Mouse (Mus musculus): ENCODE measurements around the gene Trpc6. TPM values are rescaled to one million over a fixed set of nuclear protein-coding genes. Genes with fewer than 3 reads are reported as not detected.

The Trpc6 gene
- 1.4 and 1.6 TPM in 2 replicates for polyA plus RNA-seq (2015; fragmentation: Nextera tagmentation; extraction: Ambion mirVana)

- no peaks in the 10 kb centered on the region for H3K4me1 ChIP-seq (replicated peaks)
- H3K27ac ChIP-seq (replicated peaks) = no peak within 1 kb of the TSS
- H3K27me3 ChIP-seq = peaks cover 15% of the 10 kb centered on the region
- no peaks in the 10 kb centered on the region for H3K9me3 ChIP-seq (replicated peaks)
- H3K36me3 ChIP-seq (replicated peaks) = no peaks in the 10 kb centered on the region
- H3K4me3 ChIP-seq (replicated peaks) = peak within 1 kb of the TSS; percentile 22
- no peak for ATAC-seq (ENCODE audit: insufficient read depth)
- 2% methylated on average over 44 of the region's 44 CpGs for WGBS (ENCODE audit: insufficient replicate concordance)
- no peak within 1 kb of the TSS for H3K9ac ChIP-seq
- peak within 1 kb of the TSS; percentile 49 for H3K4me2 ChIP-seq
Observed at GRCm38 (mm10) chr9:8544041-8544794, at the start of gene Trpc6. Gene Trpc6 (plus strand): TSS chr9:8544142.

DNA sequence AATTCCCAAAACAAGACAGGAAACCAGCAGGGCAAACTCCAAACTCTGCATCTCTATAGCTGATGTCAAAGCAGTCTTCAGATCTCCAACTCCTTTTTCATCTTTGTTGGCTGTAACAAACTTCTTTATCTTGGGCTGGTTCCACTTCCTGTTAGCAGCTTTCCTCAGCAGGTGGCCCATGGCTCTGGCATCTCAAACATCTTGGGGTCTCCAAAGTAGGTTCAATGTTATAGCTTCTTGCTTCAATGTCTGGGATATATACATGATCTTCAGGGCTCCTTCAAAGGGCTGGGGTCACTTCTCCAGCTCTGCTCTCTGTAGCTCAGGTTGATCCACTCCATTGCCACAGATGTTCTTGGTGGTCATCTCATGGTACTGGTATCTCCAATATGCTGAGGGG lies 23.0 kb upstream of the Trpc6 start:
- Histone ChIP-seq H3K4me2 (no peak overlapping the region), H3K4me3 (replicated peaks) (no peak overlapping the region), H3K36me3 (replicated peaks) (no peaks in the 10 kb centered on the region), H3K27me3 (no peaks in the 10 kb centered on the region), H3K27ac (replicated peaks) (no peak overlapping the region), H3K4me1 (replicated peaks) (no peaks in the 10 kb centered on the region), H3K9me3 (replicated peaks) (no peaks in the 10 kb centered on the region), H3K9ac (no peak overlapping the region)
- no peak for ATAC-seq (ENCODE audit: insufficient read depth)

DNA sequence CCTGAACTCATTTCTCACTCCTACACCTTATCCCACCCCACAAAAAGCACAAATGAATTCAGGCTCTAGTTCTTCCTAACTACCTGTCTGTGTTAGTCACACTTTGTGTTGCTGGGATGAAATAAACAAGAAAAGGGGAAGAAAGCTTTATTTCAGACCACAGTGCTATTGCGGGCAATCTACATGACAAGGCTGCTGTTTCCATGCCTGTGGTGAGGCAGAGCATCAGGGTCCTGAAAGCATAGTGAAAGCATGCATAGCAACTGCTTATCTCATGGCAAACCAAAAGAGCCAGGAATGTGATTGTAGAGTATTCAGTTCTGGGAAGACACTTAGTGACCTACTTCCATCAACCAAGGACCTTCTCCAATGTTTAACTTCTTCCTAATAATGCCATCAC lies 10.3 kb upstream of the Trpc6 start:
- H3K4me1 ChIP-seq (replicated peaks) = no peaks in the 10 kb centered on the region
- H3K9ac ChIP-seq = no peak overlapping the region
- no peaks in the 10 kb centered on the region for H3K9me3 ChIP-seq (replicated peaks)
- H3K27me3 ChIP-seq = no peaks in the 10 kb centered on the region
- H3K4me3 ChIP-seq (replicated peaks) = no peak overlapping the region
- no peak overlapping the region for H3K4me2 ChIP-seq
- no peaks in the 10 kb centered on the region for H3K36me3 ChIP-seq (replicated peaks)
- no peak for ATAC-seq (ENCODE audit: insufficient read depth)
- H3K27ac ChIP-seq (replicated peaks) = no peak overlapping the region
- WGBS (ENCODE audit: insufficient replicate concordance) = 62% methylated on average over 1 of the region's 1 CpGs

- no peak for ATAC-seq (ENCODE audit: insufficient read depth)
- Histone ChIP-seq H3K4me3 (replicated peaks) (no peak overlapping the region), H3K27ac (replicated peaks) (no peak overlapping the region), H3K36me3 (replicated peaks) (no peaks in the 10 kb centered on the region), H3K9me3 (replicated peaks) (no peaks in the 10 kb centered on the region), H3K9ac (no peak overlapping the region), H3K27me3 (peaks cover 15% of the 10 kb centered on the region), H3K4me2 (no peak overlapping the region), H3K4me1 (replicated peaks) (no peaks in the 10 kb centered on the region)
- 24% methylated on average over 2 of the region's 2 CpGs for WGBS (ENCODE audit: insufficient replicate concordance)
Observed at GRCm38 (mm10) chr9:8545236-8545635, 1.3 kb downstream of the Trpc6 start.

DNA sequence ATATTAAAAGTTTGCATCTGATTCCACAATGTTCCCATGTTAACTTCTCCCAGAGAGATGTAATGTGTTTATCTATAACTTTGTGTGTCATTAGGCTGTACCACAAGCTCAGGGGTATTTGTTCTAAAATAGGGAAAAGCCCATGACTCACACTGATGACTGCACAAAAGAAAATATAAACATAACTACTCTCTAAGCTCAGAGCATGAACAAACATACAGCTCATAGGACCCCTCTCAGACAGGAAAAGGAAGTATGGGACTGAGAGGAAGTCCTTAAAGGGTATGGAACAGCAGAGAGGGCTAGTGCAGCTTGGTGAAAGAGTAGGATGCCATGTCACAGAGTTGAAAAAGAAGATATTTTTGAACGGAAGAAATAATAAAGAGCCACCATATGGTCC lies 14.6 kb downstream of the Trpc6 start:
- WGBS (ENCODE audit: insufficient replicate concordance) = 26% methylated on average over 1 of the region's 1 CpGs
- Histone ChIP-seq H3K27me3 (no peaks in the 10 kb centered on the region), H3K4me3 (replicated peaks) (no peak overlapping the region), H3K9me3 (replicated peaks) (no peaks in the 10 kb centered on the region), H3K36me3 (replicated peaks) (no peaks in the 10 kb centered on the region), H3K27ac (replicated peaks) (no peak overlapping the region), H3K4me2 (no peak overlapping the region), H3K4me1 (replicated peaks) (no peaks in the 10 kb centered on the region), H3K9ac (no peak overlapping the region)
- ATAC-seq (ENCODE audit: insufficient read depth) = no peak

DNA sequence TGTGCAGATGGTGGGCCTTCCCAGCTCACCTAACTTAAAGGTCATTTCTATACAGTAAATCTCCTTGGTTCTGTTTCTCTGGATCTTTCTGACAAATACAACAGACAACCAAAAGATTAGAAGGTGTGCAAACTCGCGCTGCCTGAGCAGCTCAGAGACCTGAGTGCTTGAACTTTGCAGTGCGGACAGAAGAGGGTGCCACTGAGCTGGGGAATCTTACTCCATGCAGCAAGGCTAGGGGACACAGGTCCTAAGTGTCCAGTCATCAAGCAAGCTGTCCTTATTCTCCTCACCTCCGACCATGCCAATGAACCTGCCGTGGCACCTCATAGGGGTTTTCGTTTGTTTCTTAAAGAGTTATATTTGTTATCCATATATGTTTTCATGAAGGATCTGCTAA lies 48.7 kb downstream of the Trpc6 start:
- no peak overlapping the region for H3K9ac ChIP-seq
- H3K36me3 ChIP-seq (replicated peaks) = no peaks in the 10 kb centered on the region
- H3K4me1 ChIP-seq (replicated peaks) = no peaks in the 10 kb centered on the region
- no peak overlapping the region for H3K4me2 ChIP-seq
- ATAC-seq (ENCODE audit: insufficient read depth) = no peak
- H3K27ac ChIP-seq (replicated peaks) = no peak overlapping the region
- no peaks in the 10 kb centered on the region for H3K9me3 ChIP-seq (replicated peaks)
- WGBS (ENCODE audit: insufficient replicate concordance) = 50% methylated on average over 6 of the region's 6 CpGs
- no peaks in the 10 kb centered on the region for H3K27me3 ChIP-seq
- H3K4me3 ChIP-seq (replicated peaks) = no peak overlapping the region

- H3K9ac ChIP-seq = no peak overlapping the region
- no peaks in the 10 kb centered on the region for H3K9me3 ChIP-seq (replicated peaks)
- WGBS (ENCODE audit: insufficient replicate concordance) = 22% methylated on average over 1 of the region's 1 CpGs
- no peaks in the 10 kb centered on the region for H3K27me3 ChIP-seq
- H3K4me2 ChIP-seq = no peak overlapping the region
- no peaks in the 10 kb centered on the region for H3K36me3 ChIP-seq (replicated peaks)
- H3K4me3 ChIP-seq (replicated peaks) = no peak overlapping the region
- ATAC-seq (ENCODE audit: insufficient read depth) = no peak
- H3K4me1 ChIP-seq (replicated peaks) = no peaks in the 10 kb centered on the region
- no peak overlapping the region for H3K27ac ChIP-seq (replicated peaks)
Observed at GRCm38 (mm10) chr9:8597089-8597488, 53.1 kb downstream of the Trpc6 start.

DNA sequence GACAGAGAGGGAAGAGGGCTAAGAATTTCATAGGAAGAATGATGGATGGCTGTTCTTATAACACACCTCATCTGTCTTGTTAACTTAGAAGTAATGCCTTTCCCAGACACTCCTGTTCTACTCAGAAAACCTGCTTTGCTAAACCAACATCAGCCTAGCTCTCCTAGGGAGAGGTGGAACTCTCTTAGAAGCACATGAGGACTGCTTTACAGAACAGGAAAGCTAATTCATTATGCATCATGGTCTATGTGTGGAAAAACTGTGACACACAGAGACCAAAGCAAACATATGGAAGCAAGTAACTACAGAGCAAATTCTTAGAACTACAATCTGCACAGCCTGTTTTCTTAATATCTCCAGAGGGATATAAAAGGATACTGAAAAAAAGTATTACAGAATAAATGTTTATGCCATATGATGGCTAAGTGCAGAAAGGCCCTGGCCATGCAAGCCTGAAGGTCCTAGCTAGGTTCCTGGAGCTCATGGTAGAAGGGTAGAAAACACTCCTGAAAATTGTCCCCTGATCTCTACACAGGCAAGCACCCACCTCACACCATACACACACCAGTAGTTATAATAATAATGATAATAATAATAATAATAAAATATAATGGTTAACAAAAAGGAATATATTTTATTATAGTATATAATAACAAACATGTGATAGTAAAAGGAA lies 63.0 kb downstream of the Trpc6 start:
- no peak overlapping the region for H3K4me3 ChIP-seq (replicated peaks)
- H3K27ac ChIP-seq (replicated peaks) = no peak overlapping the region
- H3K9ac ChIP-seq = no peak overlapping the region
- no peaks in the 10 kb centered on the region for H3K36me3 ChIP-seq (replicated peaks)
- no peaks in the 10 kb centered on the region for H3K27me3 ChIP-seq
- no peak overlapping the region for H3K4me2 ChIP-seq
- ATAC-seq (ENCODE audit: insufficient read depth) = no peak
- no peaks in the 10 kb centered on the region for H3K4me1 ChIP-seq (replicated peaks)
- no peaks in the 10 kb centered on the region for H3K9me3 ChIP-seq (replicated peaks)

DNA sequence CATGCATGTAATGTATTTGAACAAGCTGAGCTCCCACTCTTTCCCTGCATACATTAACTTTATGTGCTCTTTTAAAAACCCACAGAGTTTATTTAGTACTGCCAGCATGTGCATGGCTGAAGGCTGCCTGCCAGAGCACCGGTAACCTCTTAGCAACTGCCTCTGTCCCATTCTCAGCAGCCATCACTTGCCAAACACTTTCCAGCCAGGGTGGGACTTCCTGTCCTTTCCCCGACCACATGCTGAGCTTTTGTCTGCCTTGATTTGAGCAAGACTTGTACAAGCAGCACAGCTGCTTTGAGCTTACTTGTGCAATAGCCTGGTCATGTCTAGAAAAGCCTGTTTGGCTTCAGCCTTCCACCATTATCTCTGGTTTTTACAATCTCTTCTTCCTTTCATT lies 90.4 kb downstream of the Trpc6 start:
- no peak overlapping the region for H3K27ac ChIP-seq (replicated peaks)
- no peaks in the 10 kb centered on the region for H3K9me3 ChIP-seq (replicated peaks)
- no peak overlapping the region for H3K9ac ChIP-seq
- 44% methylated on average over 2 of the region's 2 CpGs for WGBS (ENCODE audit: insufficient replicate concordance)
- no peak for ATAC-seq (ENCODE audit: insufficient read depth)
- H3K27me3 ChIP-seq = no peaks in the 10 kb centered on the region
- H3K4me1 ChIP-seq (replicated peaks) = no peaks in the 10 kb centered on the region
- H3K36me3 ChIP-seq (replicated peaks) = no peaks in the 10 kb centered on the region
- H3K4me3 ChIP-seq (replicated peaks) = no peak overlapping the region
- no peak overlapping the region for H3K4me2 ChIP-seq

DNA sequence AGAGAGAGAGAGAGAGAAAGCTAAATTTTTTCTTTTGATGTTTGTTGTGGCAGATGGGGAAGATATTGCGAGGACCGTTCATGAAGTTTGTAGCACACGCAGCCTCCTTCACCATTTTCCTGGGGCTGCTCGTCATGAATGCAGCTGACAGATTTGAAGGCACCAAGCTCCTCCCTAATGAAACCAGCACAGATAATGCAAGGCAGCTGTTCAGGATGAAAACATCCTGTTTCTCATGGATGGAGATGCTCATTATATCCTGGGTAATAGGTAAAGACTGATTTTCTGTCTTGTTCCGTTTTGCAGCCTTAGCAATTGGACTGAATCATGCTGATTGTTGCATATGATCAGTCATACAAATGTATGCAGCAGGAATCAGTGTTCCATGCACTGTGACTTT lies 99.5 kb downstream of the Trpc6 start:
- no peak for ATAC-seq (ENCODE audit: insufficient read depth)

DNA sequence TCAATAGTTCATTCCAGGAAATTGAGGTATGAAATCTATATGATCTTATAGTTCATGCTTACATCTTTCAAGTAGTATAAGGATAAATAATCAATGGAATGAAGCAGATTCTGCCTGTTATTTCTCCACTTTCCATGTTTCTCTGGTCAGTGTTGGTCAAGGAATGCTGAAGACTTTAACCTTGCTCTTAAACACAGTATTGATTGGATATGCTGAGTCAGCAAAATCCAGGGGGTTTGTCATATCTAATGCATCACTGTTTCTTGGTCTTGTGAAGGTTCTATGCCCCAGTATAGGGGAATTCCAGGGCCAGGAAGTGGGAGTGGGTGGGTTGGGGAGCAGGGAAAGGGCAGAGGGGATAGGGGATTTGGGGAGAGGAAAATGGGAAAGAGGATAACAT lies 111.4 kb downstream of the Trpc6 start:
- Histone ChIP-seq H3K9me3 (replicated peaks) (no peaks in the 10 kb centered on the region), H3K27ac (replicated peaks) (no peak overlapping the region), H3K4me3 (replicated peaks) (no peak overlapping the region), H3K27me3 (no peaks in the 10 kb centered on the region), H3K4me2 (no peak overlapping the region), H3K4me1 (replicated peaks) (no peaks in the 10 kb centered on the region), H3K36me3 (replicated peaks) (no peaks in the 10 kb centered on the region), H3K9ac (no peak overlapping the region)
- no peak for ATAC-seq (ENCODE audit: insufficient read depth)

More for the DNA sequence above, 99.5 kb downstream of the Trpc6 start:
- WGBS (ENCODE audit: insufficient replicate concordance) = 70% methylated on average over 5 of the region's 5 CpGs
- H3K4me2 ChIP-seq = no peak overlapping the region
- no peak overlapping the region for H3K9ac ChIP-seq
- no peaks in the 10 kb centered on the region for H3K9me3 ChIP-seq (replicated peaks)
- H3K36me3 ChIP-seq (replicated peaks) = no peaks in the 10 kb centered on the region
- H3K27ac ChIP-seq (replicated peaks) = no peak overlapping the region
- H3K27me3 ChIP-seq = no peaks in the 10 kb centered on the region
- no peak overlapping the region for H3K4me3 ChIP-seq (replicated peaks)
- H3K4me1 ChIP-seq (replicated peaks) = no peaks in the 10 kb centered on the region

DNA sequence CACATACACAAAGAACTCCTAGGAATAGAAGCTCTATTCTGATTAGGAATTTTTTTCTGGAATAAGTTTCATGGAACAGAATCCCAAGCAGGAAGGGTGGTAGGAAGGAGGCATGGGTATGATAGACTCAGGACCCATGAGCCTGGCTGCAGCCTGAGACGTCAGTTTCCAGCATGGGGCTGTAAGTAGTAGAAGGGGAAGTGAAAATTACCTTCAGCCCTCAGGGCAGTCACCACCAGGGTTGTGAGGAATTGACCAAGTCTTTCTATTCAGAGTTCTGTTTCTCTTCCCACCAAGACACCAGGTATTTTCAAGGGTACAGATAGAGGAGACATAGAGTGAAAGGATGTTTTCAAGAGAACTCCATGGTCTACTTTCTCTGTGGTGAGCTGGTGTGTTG lies 129.0 kb downstream of the Trpc6 start:
- H3K27me3 ChIP-seq = no peaks in the 10 kb centered on the region
- no peak overlapping the region for H3K9ac ChIP-seq
- H3K4me2 ChIP-seq = no peak overlapping the region
- no peaks in the 10 kb centered on the region for H3K36me3 ChIP-seq (replicated peaks)
- no peak for ATAC-seq (ENCODE audit: insufficient read depth)
- H3K4me1 ChIP-seq (replicated peaks) = no peaks in the 10 kb centered on the region
- H3K9me3 ChIP-seq (replicated peaks) = no peaks in the 10 kb centered on the region
- 17% methylated on average over 1 of the region's 1 CpGs for WGBS (ENCODE audit: insufficient replicate concordance)
- H3K4me3 ChIP-seq (replicated peaks) = no peak overlapping the region
- H3K27ac ChIP-seq (replicated peaks) = no peak overlapping the region

All from liver, embryonic 15.5 days (tissue).